Mouse (Mus musculus): ENCODE data around the gene Kir3dl2. TPM values are rescaled to one million over a fixed set of nuclear protein-coding genes. Genes with fewer than 3 reads are reported as not detected.
"Not testable (repeated sequence)": the region's sequence is repeated elsewhere in the genome, so short reads cannot be mapped to it uniquely, and the experiment has no call there.

Kir3dl2 gene
- not detected in 2 replicates for total RNA-seq (2021)
- long read RNA-seq = 0 reads

GRCm38 (mm10) chrX:136543956-136544355 is at the start of gene Kir3dl2:
Kir3dl2 (minus strand) TSS chrX:136544056.
- not testable (repeated sequence) for DNase-seq

DNA sequence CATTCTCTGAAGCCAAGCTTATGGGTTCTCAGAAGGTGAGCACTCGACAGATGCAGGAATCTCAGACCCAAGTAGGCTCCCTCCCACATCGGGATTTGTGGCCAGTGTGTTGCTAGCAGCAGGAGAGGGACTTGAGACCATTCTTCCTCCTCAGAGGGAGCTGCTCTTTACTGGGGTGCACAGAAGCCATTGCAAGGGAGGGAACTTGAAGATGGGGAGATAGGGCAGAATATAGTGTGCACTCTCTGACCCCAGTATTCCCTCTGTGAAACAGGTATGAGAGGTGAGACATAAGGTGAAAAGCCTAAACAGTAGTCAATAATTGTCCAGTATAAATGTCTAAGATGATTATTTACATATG is 47.0 kb upstream of the Kir3dl2 start:
- DNase-seq = no peak

- DNase-seq = no peak
Observed at GRCm38 (mm10) chrX:136590199-136590896, 46.5 kb upstream of the Kir3dl2 start, which contains the start of gene Tceal3. Tceal3 (plus strand) TSS chrX:136590842.

DNA sequence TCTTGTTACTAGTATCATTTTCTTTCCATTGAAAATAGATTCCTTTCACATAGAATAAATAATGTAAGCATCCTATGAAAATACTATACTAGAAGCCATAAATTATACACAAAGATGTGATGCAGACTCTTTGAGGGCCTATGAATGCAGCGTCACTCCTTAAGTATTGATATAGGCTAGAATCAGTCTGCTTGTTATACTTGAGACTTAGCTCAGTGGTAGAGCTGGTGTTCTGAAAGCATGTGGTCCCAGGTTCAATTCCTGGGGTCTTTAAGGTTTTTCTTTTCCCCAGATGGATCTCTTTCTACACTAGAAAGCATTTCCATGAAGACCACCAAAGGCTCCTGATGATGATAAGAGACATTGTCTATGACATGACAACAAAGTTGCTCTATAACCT is 40.8 kb upstream of the Kir3dl2 start:
- no peak for DNase-seq

- not testable (repeated sequence) for DNase-seq
Observed at GRCm38 (mm10) chrX:136569094-136569493, 25.2 kb upstream of the Kir3dl2 start.

DNA sequence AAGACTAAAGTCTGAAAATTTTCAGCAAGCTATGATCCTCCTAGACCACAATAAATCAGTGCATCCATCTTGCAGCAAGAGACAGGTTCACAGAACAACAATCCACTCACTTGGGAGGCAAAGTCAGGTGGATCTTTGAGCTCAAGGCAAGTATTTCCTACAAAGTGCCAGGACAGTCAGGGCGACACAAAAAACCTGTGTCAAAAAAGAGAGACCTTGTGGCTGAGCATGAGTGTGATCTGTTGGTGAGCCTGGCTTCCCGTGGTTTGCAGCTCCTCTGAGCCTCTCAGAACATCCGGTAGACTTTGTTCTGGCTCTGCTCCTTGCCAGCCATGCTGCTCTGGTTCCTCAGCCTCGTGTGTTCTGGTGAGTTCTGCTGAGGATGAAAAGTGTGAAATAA is 26.2 kb downstream of the Kir3dl2 start, which contains the start of gene Kir3dl1:
Gene Kir3dl1, plus strand, starts transcription at position 301 of the 400 bp plus-strand sequence.
- not testable (repeated sequence) for DNase-seq

Other genes with a start within 250 kb of the Kir3dl2 start
- not detected in 2 replicates for gene Kir3dl1, start 26.1 kb downstream of the Kir3dl2 start, total RNA-seq (2021)
- gene Tceal3, start 46.8 kb upstream of the Kir3dl2 start, total RNA-seq (2021) = 24.0 and 24.3 TPM in 2 replicates
- gene Tceal1, start 163.9 kb upstream of the Kir3dl2 start, total RNA-seq (2021) = 8.2 and 10.1 TPM in 2 replicates
- 257 and 345 TPM in 2 replicates for gene Morf4l2, start 199.6 kb upstream of the Kir3dl2 start, total RNA-seq (2021)
- gene Glra4, start 236.1 kb upstream of the Kir3dl2 start, total RNA-seq (2021) = not detected in 2 replicates

Data from adrenal gland, postnatal 25 days (tissue).